Comparison of ENCODE assay signal across 14 mouse cellular contexts in the genomic region with DNA sequence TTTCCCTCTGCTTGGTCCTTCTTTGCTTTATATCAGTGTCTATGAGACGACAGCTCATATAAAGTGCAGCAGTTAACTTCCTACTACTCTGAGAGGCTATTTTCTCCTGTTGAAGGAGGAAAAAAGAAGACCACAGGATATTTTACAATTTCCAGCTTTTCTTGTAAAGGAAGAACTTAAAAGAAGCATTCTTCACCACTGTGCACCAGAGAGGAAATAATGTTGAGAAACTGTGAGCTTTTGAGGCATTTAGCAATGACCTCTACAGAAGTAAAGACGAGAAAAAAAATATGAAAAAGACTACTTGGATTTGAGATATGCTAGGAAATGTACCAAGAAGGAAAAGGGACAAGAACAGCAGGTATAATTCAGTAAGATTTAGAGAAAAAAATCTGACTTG.
"Had no signal": no experiment of that assay in that cellular context is flagged by ENCODE, and none has a peak within 500 bp of the region (broad histone marks: within the 10 kb centered on the region; RNA-seq: fewer than 3 reads in every experiment).

No protein-coding gene starts in this region.

- DNase-seq: lung, adult 2 months; lung, postnatal 14 days; lung, postnatal 36 days; retina, postnatal 1 day; right cerebral cortex, adult 18-20 months; right cerebral cortex, postnatal 25 days; right cerebral cortex, postnatal 4 days; spleen, adult 18-20 months; thymus, adult 18-20 months; thymus, postnatal 14 days; thymus, postnatal 36 days had no signal

- ATAC-seq: lung, postnatal 0 days; midbrain, embryonic 13.5 days; midbrain, embryonic 15.5 days had no signal
